Mouse (Mus musculus) left cerebral cortex, postnatal 14 days (tissue): ENCODE data around the gene C1qtnf3. TPM values are rescaled to one million over a fixed set of nuclear protein-coding genes. Genes with fewer than 3 reads are reported as not detected.

Experiments used
- DNase-seq, 2 experiments: peaks; one replicate each; pipeline ENCODE4 v3.0.0; 2021 to 2022; ENCODE audit warnings: low spot score in 2 of 2, mixed read lengths in 1 of 2
- intact Hi-C: fragments of 180-260 bp; cut with DNase I; formaldehyde crosslinking; loops from one replicate; pipeline ENCODE4 v1.15.1; 2025
- long read RNA-seq, 2 experiments: library from polyadenylated mRNA; stranded (forward); transcript quantifications; one replicate each; pipeline ENCODE4 v2.0.0; 2021
- total RNA-seq, 2 experiments: library from RNA; stranded (reverse); gene quantifications; 2 replicates each; pipeline ENCODE4 v1.2.3; 2021

C1qtnf3 gene
- total RNA-seq, result under 1 TPM; 0.19 to 0.33 TPM
- long read RNA-seq, experiment 1, result 0 reads
- long read RNA-seq, experiment 2, result 0 reads

- no peak for DNase-seq
- intact Hi-C loops, result no loop called here
These were observed at the start of gene C1qtnf3 for GRCm38 (mm10) chr15:10951951-10952759. C1qtnf3 (plus strand) TSS chr15:10952332.

GRCm38 (mm10) chr15:10902360-10902759, 49.8 kb upstream of the C1qtnf3 start:
- DNase-seq, result no peak
- intact Hi-C loops, result no loop called here

GRCm38 (mm10) chr15:10916611-10917311, 35.4 kb upstream of the C1qtnf3 start:
- intact Hi-C loops, result no loop called here
- no peak for DNase-seq

GRCm38 (mm10) chr15:10917312-10917660, 34.8 kb upstream of the C1qtnf3 start:
- DNase-seq, result no peak
- intact Hi-C loops, result no loop called here

GRCm38 (mm10) chr15:10920212-10920611, 31.9 kb upstream of the C1qtnf3 start:
- intact Hi-C loops, result loop anchor here (2.0 kb wide), 2 partner anchors 61 to 117 kb away; partner anchors contain the start of genes Amacr and Rxfp3
- DNase-seq, result no peak

- DNase-seq, result peak; percentile 6 to 7
- intact Hi-C loops, result loop anchor here (1.0 to 2.0 kb wide), 3 partner anchors 60 to 459 kb away; partner anchors contain the start of genes Amacr and Rxfp3
These were observed 31.1 kb upstream of the C1qtnf3 start for GRCm38 (mm10) chr15:10921064-10921463.

GRCm38 (mm10) chr15:10922061-10922460, 30.1 kb upstream of the C1qtnf3 start:
- no peak for DNase-seq
- intact Hi-C loops, result no loop called here

GRCm38 (mm10) chr15:10922570-10922969, 29.6 kb upstream of the C1qtnf3 start:
- intact Hi-C loops, result no loop called here
- peak; percentile 7 to 42 for DNase-seq

- intact Hi-C loops, result no loop called here
These were observed 28.8 kb upstream of the C1qtnf3 start for GRCm38 (mm10) chr15:10923076-10923995.

GRCm38 (mm10) chr15:10927325-10927724, 24.8 kb upstream of the C1qtnf3 start:
- intact Hi-C loops, result no loop called here
- no peak for DNase-seq

More at GRCm38 (mm10) chr15:10923076-10923995, 28.8 kb upstream of the C1qtnf3 start:
- DNase-seq, result no peak

- intact Hi-C loops, result no loop called here
These were observed 23.4 kb upstream of the C1qtnf3 start for GRCm38 (mm10) chr15:10928633-10929270.

GRCm38 (mm10) chr15:10933930-10934329, 18.2 kb upstream of the C1qtnf3 start:
- DNase-seq, result no peak
- intact Hi-C loops, result no loop called here

More at GRCm38 (mm10) chr15:10928633-10929270, 23.4 kb upstream of the C1qtnf3 start:
- no peak for DNase-seq

- no peak for DNase-seq
- intact Hi-C loops, result no loop called here
These were observed 11.7 kb upstream of the C1qtnf3 start for GRCm38 (mm10) chr15:10940148-10941108.

- no peak for DNase-seq
- intact Hi-C loops, result no loop called here
These were observed 10.2 kb upstream of the C1qtnf3 start for GRCm38 (mm10) chr15:10941901-10942300.

GRCm38 (mm10) chr15:10947852-10948251, 4.3 kb upstream of the C1qtnf3 start:
- intact Hi-C loops, result no loop called here
- no peak for DNase-seq

GRCm38 (mm10) chr15:10952760-10953305, 701 bp downstream of the C1qtnf3 start:
- intact Hi-C loops, result no loop called here
- no peak for DNase-seq

- no peak for DNase-seq
- intact Hi-C loops, result no loop called here
These were observed 1.3 kb downstream of the C1qtnf3 start for GRCm38 (mm10) chr15:10953465-10953864.
